Mouse (Mus musculus) midbrain, embryonic 12.5 days (tissue): ENCODE measurements around the gene Sbno2. TPM values are rescaled to one million over a fixed set of nuclear protein-coding genes. Genes with fewer than 3 reads are reported as not detected.

Experiments used
- ATAC-seq: fragments of 200-750 bp; cut with Nextera tagmentation; 2 replicates; pipeline ENCODE4 v1.8.0; 2017; ENCODE audit warnings: low read depth, moderate TSS enrichment, moderate library complexity; ENCODE audit not compliant: low FRiP score
- H3K27ac ChIP-seq: fragments of 300-500 bp; sonication (generic); replicated peaks from 2 replicates; pipeline ENCODE4 v1.5.1; 2016; ENCODE audit warnings: mild to moderate bottlenecking
- H3K27me3 ChIP-seq: fragments of 300-500 bp; sonication (generic); 2 replicates; pipeline ENCODE4 v1.6.1; 2016; ENCODE audit warnings: mild to moderate bottlenecking
- H3K36me3 ChIP-seq: fragments of 300-500 bp; sonication (generic); 2 replicates; pipeline ENCODE4 v1.6.1; 2016
- H3K4me1 ChIP-seq: fragments of 300-500 bp; sonication (generic); 2 replicates; pipeline ENCODE4 v1.6.1; 2016
- H3K4me2 ChIP-seq: fragments of 300-500 bp; sonication (generic); replicated peaks from 2 replicates; pipeline ENCODE4 v1.6.1; 2016; ENCODE audit warnings: mild to moderate bottlenecking, moderate library complexity
- H3K4me3 ChIP-seq: fragments of 300-500 bp; sonication (generic); 2 replicates; pipeline ENCODE4 v1.5.1; 2016; ENCODE audit warnings: mild to moderate bottlenecking
- H3K9ac ChIP-seq: fragments of 300-500 bp; sonication (generic); replicated peaks from 2 replicates; pipeline ENCODE4 v1.6.1; 2016; ENCODE audit warnings: mild to moderate bottlenecking, moderate library complexity
- H3K9me3 ChIP-seq: fragments of 300-500 bp; sonication (generic); 2 replicates; pipeline ENCODE4 v1.6.1; 2016; ENCODE audit warnings: mild to moderate bottlenecking
- WGBS: fragments of 180-500 bp; shearing (Covaris S2); methylation state at CpG from one replicate; pipeline ENCODE4 v1.1.7; 2016; 5-methylcytosine and 5-hydroxymethylcytosine counted together
- polyA plus RNA-seq: library from polyadenylated mRNA; unstranded; fragments of >200 nt; fragmentation: Nextera tagmentation; extraction: Ambion mirVana; gene quantifications from 2 replicates; pipeline ENCODE4 v1.2.1, GENCODE M21; 2016

Gene Sbno2
- polyA plus RNA-seq, 1 experiment from 2014 or later = 14.7 TPM

DNA sequence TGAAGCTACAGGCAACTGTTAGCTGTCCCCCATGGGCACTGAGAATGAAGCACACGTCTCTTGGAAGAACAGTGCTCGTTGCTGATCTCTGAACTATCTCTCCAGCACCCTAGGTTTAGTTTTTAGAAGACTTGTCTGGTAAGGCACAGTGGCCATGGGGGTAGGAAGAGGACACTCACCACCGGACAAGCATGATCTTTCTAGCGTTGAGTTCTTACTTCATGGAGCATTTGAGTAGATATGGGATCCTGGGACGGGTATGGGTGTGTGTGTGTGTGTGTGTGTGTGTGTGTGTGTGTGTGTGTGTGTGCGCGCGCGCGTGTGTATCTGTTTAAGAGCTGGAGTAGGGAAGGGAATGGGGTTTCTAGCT lies 35.3 kb upstream of the Sbno2 start, which contains the start of gene Cbarp:
Gene Cbarp (minus strand): TSS at position 170 of the 370 bp plus-strand sequence.
- Histone ChIP-seq H3K4me1 (peaks cover 73% of the 10 kb centered on the region), H3K4me2 (peak within 1 kb of the TSS; percentile 95)

DNA sequence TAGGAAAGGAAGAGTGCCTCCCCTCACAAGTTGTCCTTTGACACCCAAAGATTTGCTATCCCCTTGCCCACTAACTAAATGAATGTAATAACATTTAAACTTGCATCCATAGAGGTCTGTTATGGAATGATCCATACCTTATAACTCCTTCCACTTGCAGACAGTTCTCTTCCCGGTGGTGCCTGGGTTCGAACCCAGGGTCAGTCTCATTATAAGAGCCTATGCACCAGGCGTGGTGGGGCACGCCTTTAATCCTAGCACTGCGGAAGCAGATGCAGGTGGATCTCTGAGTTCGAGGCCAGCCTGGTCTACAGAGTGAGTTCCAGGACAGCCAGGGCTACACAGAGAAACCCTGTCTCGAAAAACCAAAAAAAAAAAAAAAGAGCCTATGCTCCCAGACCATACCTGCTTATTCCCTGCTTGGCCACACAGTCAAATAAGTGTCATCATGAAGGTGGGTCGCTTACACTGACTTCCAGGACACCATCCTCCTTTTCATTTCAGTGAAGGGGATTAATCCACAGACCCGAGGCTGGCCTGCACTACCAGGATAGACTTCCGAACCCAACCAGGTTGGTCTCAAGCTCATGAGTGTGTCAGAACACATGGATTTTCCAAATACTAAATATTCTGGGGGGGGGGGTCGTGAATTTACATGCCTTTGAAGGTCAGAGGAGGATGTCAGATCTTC lies 34.7 kb upstream of the Sbno2 start:
- Histone ChIP-seq H3K36me3 (peaks cover 20% of the 10 kb centered on the region), H3K27ac (no peak overlapping the region), H3K4me1 (peaks cover 68% of the 10 kb centered on the region), H3K9ac (no peak overlapping the region), H3K4me2 (peak overlapping the region; percentile 95; the same call in 1 of the 2 replicates), H3K27me3 (peaks cover 31% of the 10 kb centered on the region), H3K9me3 (no peaks in the 10 kb centered on the region), H3K4me3 (no peak overlapping the region)
- ATAC-seq = no peak
- 75% methylated on average over 11 of the region's 11 CpGs for WGBS

More for the DNA sequence above, 35.3 kb upstream of the Sbno2 start, which contains the start of gene Cbarp:
- WGBS = 83% methylated on average over 10 of the region's 10 CpGs
- no peak for ATAC-seq
- Histone ChIP-seq H3K27me3 (peaks cover 26% of the 10 kb centered on the region), H3K36me3 (peaks cover 22% of the 10 kb centered on the region), H3K9ac (peak within 1 kb of the TSS; percentile 32; the same call in 1 of the 2 replicates), H3K27ac (peak within 1 kb of the TSS; percentile 91), H3K9me3 (no peaks in the 10 kb centered on the region), H3K4me3 (peak within 1 kb of the TSS; percentile 73)

DNA sequence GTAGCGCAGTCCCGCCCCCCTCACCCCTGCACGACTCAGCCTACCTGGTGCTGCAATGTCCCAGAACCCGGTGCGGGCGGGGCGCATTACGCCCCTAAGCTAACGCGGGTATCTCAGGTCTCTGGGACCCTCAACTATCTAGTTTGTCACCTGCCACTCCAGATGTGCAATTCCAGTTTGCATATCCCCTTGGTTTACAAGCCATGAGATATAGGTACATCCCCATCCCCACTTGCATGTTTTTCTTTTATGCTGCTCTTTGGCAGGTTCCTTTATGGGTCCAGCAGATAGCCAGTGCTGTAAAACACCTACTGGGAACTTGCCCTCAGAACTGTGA lies 34.0 kb upstream of the Sbno2 start:
- H3K27me3 ChIP-seq = peaks cover 38% of the 10 kb centered on the region

GRCm38 (mm10) chr10:80138553-80139438 lies 33.4 kb upstream of the Sbno2 start, which contains the start of gene Atp5d:
Atp5d (plus strand) TSS chr10:80138632.
- H3K9ac ChIP-seq = peak within 1 kb of the TSS; percentile 86
- 0 out of 2 replicates have a peak, but pooled peaks have one; percentile 3 for ATAC-seq
- peaks cover 61% of the 10 kb centered on the region for H3K4me1 ChIP-seq
- peaks cover 18% of the 10 kb centered on the region for H3K36me3 ChIP-seq
- no peaks in the 10 kb centered on the region for H3K9me3 ChIP-seq
- under 1% methylated on average over 63 of the region's 94 CpGs for WGBS
- H3K4me2 ChIP-seq = peak within 1 kb of the TSS; percentile 95
- peak within 1 kb of the TSS; percentile 91 for H3K27ac ChIP-seq
- peak within 1 kb of the TSS; percentile 66 for H3K4me3 ChIP-seq
- H3K27me3 ChIP-seq = peaks cover 38% of the 10 kb centered on the region

More for the DNA sequence above, 34.0 kb upstream of the Sbno2 start:
- Histone ChIP-seq H3K36me3 (peaks cover 18% of the 10 kb centered on the region), H3K4me3 (peak overlapping the region; percentile 66), H3K9ac (peak overlapping the region; percentile 86), H3K4me1 (peaks cover 65% of the 10 kb centered on the region), H3K4me2 (peak overlapping the region; percentile 95), H3K27ac (peak overlapping the region; percentile 91), H3K9me3 (no peaks in the 10 kb centered on the region)
- ATAC-seq = no peak
- WGBS = 0% methylated on average over 9 of the region's 10 CpGs

GRCm38 (mm10) chr10:80137626-80138552 lies 32.5 kb upstream of the Sbno2 start:
- H3K4me1 ChIP-seq = peaks cover 60% of the 10 kb centered on the region

DNA sequence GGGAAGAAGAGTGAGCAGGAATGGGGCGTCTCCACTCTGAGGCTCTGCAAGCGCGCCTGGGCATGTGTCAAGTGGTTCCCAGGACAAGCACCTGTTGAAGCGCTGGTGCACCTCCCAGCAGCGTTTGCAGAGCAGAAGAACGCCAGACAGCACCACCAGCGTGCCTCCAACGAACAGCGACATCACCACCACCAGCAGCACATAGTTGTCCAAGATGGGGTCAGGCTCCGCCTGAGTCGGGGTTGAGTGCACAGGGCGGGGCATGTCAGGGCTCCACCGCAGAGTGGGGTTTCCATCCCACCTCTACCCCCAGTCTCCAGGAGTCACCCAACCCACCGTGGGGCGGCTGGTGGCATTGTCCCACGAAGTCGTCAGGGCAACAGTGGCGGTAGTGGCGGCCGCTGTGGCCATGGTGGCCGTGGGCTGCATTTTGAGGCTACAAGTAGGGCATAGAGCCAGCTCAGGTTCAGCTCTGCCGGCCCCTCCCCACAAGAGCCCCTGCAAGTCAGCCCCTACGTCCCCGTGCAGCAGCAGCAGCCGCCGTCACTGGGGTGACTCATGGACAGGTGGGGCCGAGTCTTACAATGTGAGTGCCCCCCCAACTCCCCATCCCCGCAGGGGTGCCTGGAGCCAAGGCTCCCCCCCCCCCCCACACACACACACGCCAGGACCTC lies 31.7 kb upstream of the Sbno2 start:
- Histone ChIP-seq H3K4me3 (peak overlapping the region; percentile 66), H3K27ac (peak overlapping the region; percentile 91), H3K9me3 (no peaks in the 10 kb centered on the region), H3K4me1 (peaks cover 57% of the 10 kb centered on the region), H3K27me3 (peaks cover 52% of the 10 kb centered on the region), H3K9ac (peak overlapping the region; percentile 86), H3K36me3 (peaks cover 32% of the 10 kb centered on the region), H3K4me2 (peak overlapping the region; percentile 95)
- whole genome bisulfite sequencing = 3% methylated on average over 28 of the region's 29 CpGs
- no peak for ATAC-seq

More at GRCm38 (mm10) chr10:80137626-80138552, 32.5 kb upstream of the Sbno2 start:
- Histone ChIP-seq H3K4me2 (peak overlapping the region; percentile 95), H3K27me3 (peaks cover 44% of the 10 kb centered on the region), H3K36me3 (peaks cover 24% of the 10 kb centered on the region), H3K9me3 (no peaks in the 10 kb centered on the region), H3K9ac (peak overlapping the region; percentile 86), H3K27ac (peak overlapping the region; percentile 91), H3K4me3 (peak overlapping the region; percentile 66)
- no peak for ATAC-seq
- WGBS = 4% methylated on average over 31 of the region's 33 CpGs

- Histone ChIP-seq H3K4me2 (peak overlapping the region; percentile 95), H3K9ac (peak overlapping the region; percentile 86), H3K27ac (no peak overlapping the region), H3K4me3 (peak overlapping the region; percentile 66), H3K4me1 (peaks cover 60% of the 10 kb centered on the region), H3K9me3 (no peaks in the 10 kb centered on the region), H3K27me3 (peaks cover 60% of the 10 kb centered on the region), H3K36me3 (peaks cover 39% of the 10 kb centered on the region)
- ATAC-seq = no peak
- WGBS = 14% methylated on average over 49 of the region's 49 CpGs
Measured at GRCm38 (mm10) chr10:80136179-80136951, 31.0 kb upstream of the Sbno2 start.

GRCm38 (mm10) chr10:80135641-80136040 lies 30.3 kb upstream of the Sbno2 start:
- H3K4me1 ChIP-seq = peaks cover 59% of the 10 kb centered on the region
- H3K36me3 ChIP-seq = peaks cover 46% of the 10 kb centered on the region
- no peak overlapping the region for H3K4me3 ChIP-seq
- no peak for ATAC-seq
- H3K9me3 ChIP-seq = no peaks in the 10 kb centered on the region
- WGBS = 93% methylated on average over 1 of the region's 1 CpGs
- peaks cover 67% of the 10 kb centered on the region for H3K27me3 ChIP-seq
- no peak overlapping the region for H3K27ac ChIP-seq
- no peak overlapping the region for H3K4me2 ChIP-seq
- no peak overlapping the region for H3K9ac ChIP-seq

DNA sequence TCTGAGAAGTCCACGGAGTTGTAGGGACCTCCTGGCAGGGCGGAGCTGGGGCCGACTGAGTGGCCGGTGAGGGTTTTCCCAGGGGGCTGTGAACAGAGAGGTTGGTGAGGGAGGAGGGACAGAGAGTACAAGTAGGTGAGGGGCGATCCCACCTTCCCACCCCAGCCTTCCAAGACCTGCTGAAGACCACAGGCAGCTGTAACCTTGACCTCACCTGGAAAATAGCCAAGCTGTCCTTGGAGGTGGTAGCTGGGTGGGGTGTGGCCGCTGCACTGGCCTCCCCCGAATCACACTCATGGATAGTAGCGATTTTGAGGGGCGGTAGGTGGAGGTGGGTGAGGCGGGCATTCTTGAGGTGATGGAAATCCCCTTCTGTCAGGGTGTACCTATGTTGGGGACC lies 29.8 kb upstream of the Sbno2 start:
- Histone ChIP-seq H3K4me1 (peaks cover 56% of the 10 kb centered on the region), H3K9ac (no peak overlapping the region), H3K4me3 (no peak overlapping the region), H3K27ac (no peak overlapping the region), H3K27me3 (peaks cover 69% of the 10 kb centered on the region), H3K9me3 (no peaks in the 10 kb centered on the region), H3K36me3 (peaks cover 51% of the 10 kb centered on the region), H3K4me2 (no peak overlapping the region)
- no peak for ATAC-seq
- WGBS = 94% methylated on average over 10 of the region's 10 CpGs

DNA sequence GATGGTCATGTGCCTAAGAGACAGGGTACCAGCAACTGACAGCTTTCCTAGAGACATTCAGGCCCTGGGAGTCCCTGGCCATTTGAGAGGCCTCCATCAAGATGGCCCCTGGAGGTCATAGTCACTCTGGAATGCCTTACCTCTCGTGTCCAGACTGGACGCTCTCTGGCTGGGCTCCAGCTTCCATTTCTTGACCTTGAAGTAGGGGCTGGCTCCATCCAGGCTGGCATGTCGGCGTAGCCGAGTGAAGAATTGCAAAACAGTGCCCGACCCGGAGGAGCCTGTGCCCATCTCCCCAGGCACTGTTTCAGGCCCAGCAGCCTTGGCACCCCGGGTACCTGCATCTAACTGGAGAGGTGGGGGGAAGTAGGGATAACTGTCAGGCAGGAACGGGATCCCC lies 29.1 kb upstream of the Sbno2 start:
- no peak overlapping the region for H3K4me2 ChIP-seq
- H3K9me3 ChIP-seq = no peaks in the 10 kb centered on the region
- no peak overlapping the region for H3K9ac ChIP-seq
- H3K27ac ChIP-seq = no peak overlapping the region
- no peak for ATAC-seq
- peaks cover 58% of the 10 kb centered on the region for H3K36me3 ChIP-seq
- peaks cover 73% of the 10 kb centered on the region for H3K27me3 ChIP-seq
- H3K4me3 ChIP-seq = no peak overlapping the region
- WGBS = 90% methylated on average over 9 of the region's 9 CpGs
- H3K4me1 ChIP-seq = peaks cover 54% of the 10 kb centered on the region
